Mouse (Mus musculus) intestine, embryonic 14.5 days (tissue): ENCODE measurements around the gene Metap1. TPM values are rescaled to one million over a fixed set of nuclear protein-coding genes. Genes with fewer than 3 reads are reported as not detected.

Experiments used
- ATAC-seq: fragments of 200-750 bp; cut with Nextera tagmentation; replicated peaks from 2 replicates; pipeline ENCODE4 v1.8.0; 2017; ENCODE audit warnings: low read depth, moderate number of reproducible peaks, moderate TSS enrichment, moderate library complexity; ENCODE audit not compliant: low FRiP score, low TSS enrichment
- DNase-seq: peaks from one replicate; pipeline ENCODE4 v3.0.0-alpha.2; 2018; ENCODE audit warnings: low spot score
- H3K27ac ChIP-seq: fragments of 300-500 bp; sonication (generic); 2 replicates; pipeline ENCODE4 v1.5.1; 2014; ENCODE audit warnings: low read depth, mild to moderate bottlenecking, control low read depth
- H3K27me3 ChIP-seq: fragments of 300-500 bp; sonication (generic); replicated peaks from 2 replicates; pipeline ENCODE4 v1.6.1; 2014; ENCODE audit warnings: low read length, control low read depth; ENCODE audit not compliant: control insufficient read depth, insufficient read depth
- H3K36me3 ChIP-seq: fragments of 300-500 bp; sonication (generic); 2 replicates; pipeline ENCODE4 v1.6.1; 2014; ENCODE audit warnings: low read length, control low read depth; ENCODE audit not compliant: control insufficient read depth, insufficient read depth
- H3K4me1 ChIP-seq: fragments of 300-500 bp; sonication (generic); replicated peaks from 2 replicates; pipeline ENCODE4 v1.6.1; 2014; ENCODE audit warnings: low read length, control low read depth, mixed read lengths; ENCODE audit not compliant: control insufficient read depth, insufficient read depth
- H3K4me2 ChIP-seq: fragments of 300-500 bp; sonication (generic); 2 replicates; pipeline ENCODE4 v1.6.1; 2014; ENCODE audit warnings: low read length
- H3K4me3 ChIP-seq: fragments of 300-500 bp; sonication (generic); 2 replicates; pipeline ENCODE4 v1.5.1; 2014; ENCODE audit warnings: low read depth, low read length, control low read depth, mixed read lengths
- H3K9ac ChIP-seq: fragments of 300-500 bp; sonication (generic); 2 replicates; pipeline ENCODE4 v1.6.1; 2014; ENCODE audit warnings: mild to moderate bottlenecking, low read length
- H3K9me3 ChIP-seq: fragments of 300-500 bp; sonication (generic); 2 replicates; pipeline ENCODE4 v1.6.1; 2016; ENCODE audit warnings: low read length, control low read depth; ENCODE audit not compliant: control insufficient read depth
- WGBS: fragments of 180-500 bp; shearing (Covaris S2); extraction: QIAGEN DNeasy Blood & Tissue Kit; methylation state at CpG from one replicate; pipeline ENCODE4 v1.1.7; 2014; 5-methylcytosine and 5-hydroxymethylcytosine counted together
- polyA plus RNA-seq: library from polyadenylated mRNA; unstranded; fragments of >200 nt; fragmentation: Nextera tagmentation; extraction: Ambion mirVana; gene quantifications from 2 replicates; pipeline ENCODE4 v1.2.1, GENCODE M21; 2014

The Metap1 gene
- polyA plus RNA-seq, 1 experiment from 2014 or later = 63.8 TPM

DNA sequence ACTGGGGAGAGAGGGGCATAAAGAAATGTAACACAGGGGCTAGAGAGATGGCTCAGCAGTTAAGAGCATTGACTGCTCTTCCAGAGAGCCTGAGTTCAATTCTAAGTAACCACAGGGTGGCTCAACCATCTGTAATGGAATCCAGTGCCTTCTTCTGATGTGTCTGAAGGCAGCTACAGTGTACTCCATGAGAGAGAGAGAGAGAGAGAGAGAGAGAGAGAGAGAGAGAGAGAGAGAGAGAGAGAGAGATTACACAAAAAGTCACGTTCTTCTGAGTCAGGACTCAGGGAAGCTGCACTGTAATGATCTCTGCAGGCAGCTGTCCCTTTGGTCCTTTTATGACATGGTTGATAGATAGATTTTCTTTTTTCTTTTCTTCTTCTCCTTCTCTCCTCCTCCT, 5.2 kb upstream of the Metap1 start:
- no peak for DNase-seq
- Histone ChIP-seq H3K9me3 (no peaks in the 10 kb centered on the region), H3K4me1 (no peaks in the 10 kb centered on the region), H3K36me3 (no peaks in the 10 kb centered on the region), H3K4me2 (no peak overlapping the region), H3K9ac (no peak overlapping the region), H3K27me3 (no peaks in the 10 kb centered on the region), H3K27ac (no peak overlapping the region), H3K4me3 (no peak overlapping the region)
- WGBS = 38% methylated on average over 1 of the region's 1 CpGs
- ATAC-seq = no peak

DNA sequence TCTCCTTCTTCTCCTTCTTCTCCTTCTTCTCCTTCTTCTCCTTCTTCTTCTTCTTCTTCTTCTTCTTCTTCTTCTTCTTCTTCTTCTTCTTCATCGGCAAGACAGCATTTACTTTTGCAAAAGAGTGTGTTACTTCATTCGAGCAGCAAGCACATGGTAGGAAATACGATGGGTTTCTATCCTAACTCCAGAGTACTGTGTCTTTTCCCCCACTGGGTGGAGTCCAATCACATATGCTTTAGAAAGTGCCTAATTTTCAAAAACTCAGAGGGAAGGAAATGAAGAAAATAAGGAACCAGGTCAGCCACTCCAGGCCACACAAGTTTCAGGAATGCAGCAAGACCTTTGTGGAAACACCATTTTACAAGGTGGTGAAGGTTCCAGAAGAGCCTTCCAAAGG, 4.4 kb upstream of the Metap1 start:
- WGBS = 90% methylated on average over 3 of the region's 3 CpGs

DNA sequence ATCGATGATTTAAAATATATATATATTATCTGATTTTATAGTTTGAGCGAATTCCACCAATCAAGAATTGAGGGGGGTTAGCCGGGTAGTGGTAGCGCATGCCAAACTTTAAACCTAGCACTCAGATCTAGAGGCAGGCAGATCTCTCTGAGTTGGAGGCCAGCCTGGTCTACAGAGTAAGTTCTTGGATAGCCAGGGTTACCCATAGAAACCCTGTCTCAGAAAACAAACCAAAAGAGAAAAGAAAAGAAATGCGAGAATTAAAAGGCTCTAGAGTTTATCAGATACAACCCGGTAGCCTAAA, 671 bp upstream of the Metap1 start:
- 27% methylated on average over 6 of the region's 6 CpGs for WGBS
- peak; percentile 1; the same call in 1 of the 2 replicates for ATAC-seq
- Histone ChIP-seq H3K9me3 (no peaks in the 10 kb centered on the region), H3K36me3 (peaks cover 3% of the 10 kb centered on the region; the same call in 1 of the 2 replicates), H3K4me1 (peaks cover 8% of the 10 kb centered on the region), H3K27me3 (no peaks in the 10 kb centered on the region), H3K9ac (peak overlapping the region; percentile 55), H3K4me2 (peak overlapping the region; percentile 69), H3K4me3 (peak overlapping the region; percentile 87), H3K27ac (no peak overlapping the region)
- DNase-seq = no peak

More for the DNA sequence above, 4.4 kb upstream of the Metap1 start:
- Histone ChIP-seq H3K4me1 (no peaks in the 10 kb centered on the region), H3K36me3 (no peaks in the 10 kb centered on the region), H3K27me3 (no peaks in the 10 kb centered on the region), H3K9me3 (no peaks in the 10 kb centered on the region), H3K4me2 (no peak overlapping the region), H3K27ac (no peak overlapping the region), H3K9ac (no peak overlapping the region), H3K4me3 (no peak overlapping the region)
- ATAC-seq = no peak
- DNase-seq = no peak

DNA sequence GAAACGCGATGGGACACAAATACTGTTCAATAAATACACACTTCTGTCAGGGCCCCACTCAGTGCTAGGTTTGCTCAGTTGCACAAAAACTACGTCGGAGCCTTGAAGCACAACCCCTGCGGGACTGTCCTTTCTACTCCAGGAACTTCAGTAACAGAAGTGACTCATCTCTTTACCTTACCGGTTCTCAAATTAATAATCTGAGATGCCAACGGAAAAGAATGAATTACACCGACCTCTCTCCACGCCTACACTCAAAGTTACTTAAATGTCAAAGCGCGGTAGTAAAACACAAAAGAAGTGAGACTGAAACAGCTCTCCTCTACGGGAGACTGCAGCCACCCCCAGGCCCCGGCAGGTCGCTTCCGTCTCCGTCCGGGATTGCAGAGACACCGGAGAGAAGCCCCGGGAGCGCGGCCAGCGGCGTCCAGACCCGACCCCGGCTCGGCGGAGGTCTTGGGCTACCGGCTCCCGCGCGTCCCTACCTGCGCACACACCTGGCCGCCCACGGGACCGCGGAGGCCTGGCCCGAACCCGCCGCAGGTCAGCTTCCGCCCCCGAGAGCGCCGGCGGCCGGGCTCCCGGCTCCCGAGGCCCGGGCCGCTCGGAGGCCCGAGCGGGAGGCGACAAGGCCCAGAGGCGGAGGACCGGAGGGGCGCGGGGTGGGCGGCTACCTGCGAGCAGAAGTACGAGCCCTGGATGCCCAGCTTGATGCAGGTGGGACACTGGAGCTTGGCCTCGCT, 560 bp downstream of the Metap1 start:
- under 1% methylated on average over 60 of the region's 61 CpGs for WGBS
- H3K4me1 ChIP-seq = peaks cover 8% of the 10 kb centered on the region
- no peak for DNase-seq
- H3K4me2 ChIP-seq = peak overlapping the region; percentile 73
- H3K27ac ChIP-seq = peak overlapping the region; percentile 59
- H3K27me3 ChIP-seq = no peaks in the 10 kb centered on the region
- no peak for ATAC-seq
- peak overlapping the region; percentile 86 for H3K9ac ChIP-seq
- H3K9me3 ChIP-seq = no peaks in the 10 kb centered on the region
- peaks cover 7% of the 10 kb centered on the region; the same call in 1 of the 2 replicates for H3K36me3 ChIP-seq
- peak overlapping the region; percentile 87 for H3K4me3 ChIP-seq

- no peak overlapping the region for H3K4me2 ChIP-seq
- DNase-seq = no peak
- no peak overlapping the region for H3K27ac ChIP-seq
- H3K36me3 ChIP-seq = peaks cover 34% of the 10 kb centered on the region
- no peaks in the 10 kb centered on the region for H3K27me3 ChIP-seq
- ATAC-seq = no peak
- H3K9me3 ChIP-seq = no peaks in the 10 kb centered on the region
- H3K4me3 ChIP-seq = no peak overlapping the region
- WGBS = 68% methylated on average over 2 of the region's 2 CpGs
- H3K4me1 ChIP-seq = peaks cover 8% of the 10 kb centered on the region
- no peak overlapping the region for H3K9ac ChIP-seq
Measured at GRCm38 (mm10) chr3:138483240-138483639, 6.1 kb downstream of the Metap1 start.

DNA sequence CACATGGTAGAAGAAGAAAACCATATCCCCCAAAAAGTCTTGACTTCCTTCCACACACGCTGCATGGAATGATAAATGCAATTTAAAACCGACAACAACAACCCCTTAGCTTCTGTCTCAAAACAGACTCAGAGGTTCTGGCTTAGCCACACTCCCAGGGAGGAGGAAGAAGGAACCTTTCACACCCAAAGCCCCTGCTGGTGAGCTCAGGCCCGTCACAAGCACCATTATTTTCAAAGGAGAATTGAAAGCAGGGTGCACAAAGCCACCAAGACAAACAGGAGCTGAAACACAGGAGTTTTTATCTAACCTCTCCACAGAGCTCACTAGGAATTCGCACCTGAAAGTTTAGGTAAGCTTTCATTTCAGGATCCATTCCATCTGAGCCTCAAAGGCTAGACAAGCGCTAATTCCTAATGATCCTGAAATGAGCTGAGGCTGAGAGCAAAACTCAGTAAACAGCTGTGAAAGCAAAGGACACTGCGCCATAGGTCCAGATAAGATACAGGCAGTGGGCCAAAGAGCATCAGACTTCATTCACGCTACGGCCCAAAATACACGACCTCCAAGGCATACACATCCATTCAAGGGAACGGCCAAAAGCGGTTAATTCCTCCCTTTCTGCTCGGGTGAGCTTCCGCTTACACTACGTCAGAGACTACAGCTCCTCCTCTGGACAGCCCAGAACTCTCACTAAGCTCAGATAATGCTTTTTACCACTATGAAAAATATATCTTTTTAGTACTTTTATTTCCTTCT, 7.6 kb downstream of the Metap1 start:
- H3K4me1 ChIP-seq = no peaks in the 10 kb centered on the region
- H3K9ac ChIP-seq = no peak overlapping the region
- no peaks in the 10 kb centered on the region for H3K9me3 ChIP-seq
- no peak overlapping the region for H3K4me2 ChIP-seq
- H3K36me3 ChIP-seq = peaks cover 38% of the 10 kb centered on the region
- WGBS = 73% methylated on average over 14 of the region's 14 CpGs
- no peaks in the 10 kb centered on the region for H3K27me3 ChIP-seq
- no peak for ATAC-seq
- DNase-seq = no peak
- H3K27ac ChIP-seq = no peak overlapping the region
- no peak overlapping the region for H3K4me3 ChIP-seq

DNA sequence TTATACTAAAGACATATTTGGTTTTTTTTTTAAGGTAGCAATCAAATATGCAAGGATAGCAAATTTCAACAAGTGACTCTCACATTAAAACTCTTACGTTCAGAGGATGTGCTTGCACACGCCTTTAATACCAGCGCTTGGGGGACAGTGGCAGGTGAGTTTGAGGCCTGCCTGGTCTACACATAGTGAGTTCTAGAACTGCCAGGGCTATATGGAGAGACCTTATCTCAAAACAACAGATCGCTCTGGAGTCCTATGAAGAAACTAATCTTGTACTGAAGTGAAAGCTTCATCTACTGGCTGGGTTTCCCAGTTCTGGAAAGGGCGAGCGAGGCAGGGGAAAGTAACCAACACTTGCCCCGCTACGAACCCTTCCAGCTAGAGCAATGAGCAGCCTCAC, 9.8 kb downstream of the Metap1 start:
- Histone ChIP-seq H3K4me1 (no peaks in the 10 kb centered on the region), H3K27ac (no peak overlapping the region), H3K4me3 (no peak overlapping the region), H3K27me3 (no peaks in the 10 kb centered on the region), H3K9ac (no peak overlapping the region), H3K4me2 (no peak overlapping the region), H3K9me3 (no peaks in the 10 kb centered on the region), H3K36me3 (peaks cover 49% of the 10 kb centered on the region)
- WGBS = 94% methylated on average over 8 of the region's 8 CpGs
- ATAC-seq = no peak
- no peak for DNase-seq

GRCm38 (mm10) chr3:138471066-138471465, 18.2 kb downstream of the Metap1 start:
- Histone ChIP-seq H3K9ac (no peak overlapping the region), H3K4me1 (no peaks in the 10 kb centered on the region), H3K9me3 (no peaks in the 10 kb centered on the region), H3K4me2 (no peak overlapping the region), H3K27ac (no peak overlapping the region), H3K36me3 (peaks cover 89% of the 10 kb centered on the region), H3K27me3 (no peaks in the 10 kb centered on the region), H3K4me3 (no peak overlapping the region)
- no peak for ATAC-seq
- 88% methylated on average over 3 of the region's 3 CpGs for WGBS
- no peak for DNase-seq
